Mouse (Mus musculus) embryonic fibroblast, embryonic 13.5 days (primary cell): ENCODE results near the gene Nap1l1.

Source experiments
- CTCF ChIP-seq: IDR thresholded peaks from 2 replicates; pipeline ENCODE4 v1.5.1; 2011; ENCODE audit warnings: mild to moderate bottlenecking, control low read depth, low read length, moderate library complexity, borderline replicate concordance; ENCODE audit not compliant: insufficient read depth
- POLR2A ChIP-seq: IDR thresholded peaks from 2 replicates; pipeline ENCODE4 v1.6.1; 2011; ENCODE audit warnings: low read depth, mild to moderate bottlenecking, control low read depth, low read length, moderate library complexity

DNA sequence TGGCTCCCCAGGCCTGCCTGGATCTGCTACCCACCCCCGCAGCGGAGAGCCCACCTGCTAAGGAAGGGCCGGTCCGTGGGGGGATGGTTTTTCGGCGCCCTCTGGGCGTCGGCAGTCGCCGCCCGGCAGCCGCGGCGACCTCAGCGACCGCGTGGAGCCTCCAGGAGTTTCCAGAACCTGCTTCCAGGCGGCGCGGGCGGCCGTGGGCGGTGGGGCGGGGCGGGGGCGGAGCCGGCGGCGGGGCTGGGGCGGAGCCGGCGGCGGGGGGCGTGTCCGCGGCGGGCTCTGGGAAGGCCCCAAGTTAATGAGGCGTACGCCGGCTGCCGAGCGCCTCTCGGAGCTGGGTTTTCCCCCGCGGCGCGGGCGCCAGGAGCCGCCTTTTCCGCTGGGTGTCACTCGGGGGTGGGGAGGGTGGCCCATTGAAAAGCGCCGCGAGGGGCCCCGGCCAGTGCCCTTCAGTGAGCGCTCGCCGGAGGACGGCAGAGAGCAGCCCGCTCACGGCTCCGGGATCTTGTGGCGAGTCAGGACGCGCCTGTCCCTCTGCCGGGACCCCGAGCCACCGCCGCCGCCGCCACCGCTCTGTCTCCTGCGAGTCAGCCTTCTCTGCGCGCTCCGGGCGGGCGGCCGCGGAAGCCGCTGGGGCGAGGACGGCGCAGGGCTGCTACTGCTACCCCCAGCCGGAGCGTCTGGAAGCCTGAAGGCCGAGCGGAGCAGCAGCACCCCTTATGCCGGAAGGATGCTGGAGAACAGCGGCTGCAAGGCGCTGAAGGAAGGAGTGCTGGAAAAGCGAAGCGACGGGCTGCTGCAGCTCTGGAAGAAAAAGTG, 33.3 kb downstream of the Nap1l1 start, which contains the start of gene Phlda1:
- TF ChIP-seq POLR2A (peak; percentile 93), CTCF (no peak)
